Mouse (Mus musculus) small intestine, adult 2 months (tissue): Measurements from ENCODE around the gene Mpzl3. TPM values are rescaled to one million over a fixed set of nuclear protein-coding genes. Genes with fewer than 3 reads are reported as not detected.

Experiments used
- H3K27ac ChIP-seq: fragments of 200-500 bp; 2 replicates; pipeline ENCODE4 v1.5.1; 2012; ENCODE audit warnings: low read depth, low read length, control low read depth, inconsistent platforms; ENCODE audit not compliant: insufficient read depth
- H3K27me3 ChIP-seq: fragments of 200-500 bp; 2 replicates; pipeline ENCODE4 v1.6.1; 2012; ENCODE audit warnings: mild to moderate bottlenecking, moderate library complexity, low read length, inconsistent platforms; ENCODE audit not compliant: control insufficient read depth, insufficient read depth
- H3K36me3 ChIP-seq: fragments of 200-500 bp; 2 replicates; pipeline ENCODE4 v1.6.1; 2012; ENCODE audit warnings: mild to moderate bottlenecking, low read length, control low read depth, inconsistent platforms; ENCODE audit not compliant: control insufficient read depth, insufficient read depth
- H3K4me1 ChIP-seq: fragments of 200-500 bp; 2 replicates; pipeline ENCODE4 v1.6.1; 2012; ENCODE audit warnings: low read length, inconsistent platforms, mixed read lengths; ENCODE audit not compliant: control insufficient read depth, insufficient read depth, insufficient read length
- H3K4me3 ChIP-seq: fragments of 200-500 bp; 2 replicates; pipeline ENCODE4 v1.5.1; 2012; ENCODE audit warnings: low read depth, mild to moderate bottlenecking, control low read depth, inconsistent platforms, low read length, moderate library complexity
- CTCF ChIP-seq: fragments of 200-500 bp; IDR thresholded peaks from 2 replicates; pipeline ENCODE4 v1.5.1; 2012; ENCODE audit warnings: low read depth, mild to moderate bottlenecking, control low read depth, inconsistent platforms, low read length, moderate library complexity, mixed read lengths; ENCODE audit not compliant: insufficient replicate concordance, insufficient read length; ENCODE audit errors: extremely low read depth
- POLR2A ChIP-seq: fragments of 200-500 bp; IDR thresholded peaks from 2 replicates; pipeline ENCODE4 v1.6.1; 2012; ENCODE audit warnings: low read depth, mild to moderate bottlenecking, control low read depth, inconsistent platforms, low read length, moderate library complexity
- WGBS: fragments of 180-500 bp; shearing (Covaris S2); methylation state at CpG from one replicate; pipeline ENCODE4 v1.1.7; 2018; 5-methylcytosine and 5-hydroxymethylcytosine counted together
- polyA plus RNA-seq: library from polyadenylated mRNA; depleted of rRNA; stranded (reverse); fragments of >200 nt; gene quantifications from 2 replicates; pipeline ENCODE4 v1.2.3, GENCODE M21; 2012

Mpzl3 gene
- polyA plus RNA-seq, 1 experiment: 12.2 TPM

- Histone ChIP-seq H3K27me3 (no peaks in the 10 kb centered on the region), H3K4me3 (no peak overlapping the region), H3K36me3 (0 out of 2 replicates have a peak, but pooled peaks cover 1% of the 10 kb centered on the region), H3K27ac (0 out of 2 replicates have a peak overlapping the region, but pooled peaks have one; percentile 8), H3K4me1 (no peaks in the 10 kb centered on the region)
- TF ChIP-seq CTCF: no peak
- no peak for TF ChIP-seq POLR2A
- WGBS: 71% methylated on average over 5 of the region's 5 CpGs
These were observed 29.6 kb downstream of the Mpzl3 start for GRCm38 (mm10) chr9:45084556-45084955.

DNA sequence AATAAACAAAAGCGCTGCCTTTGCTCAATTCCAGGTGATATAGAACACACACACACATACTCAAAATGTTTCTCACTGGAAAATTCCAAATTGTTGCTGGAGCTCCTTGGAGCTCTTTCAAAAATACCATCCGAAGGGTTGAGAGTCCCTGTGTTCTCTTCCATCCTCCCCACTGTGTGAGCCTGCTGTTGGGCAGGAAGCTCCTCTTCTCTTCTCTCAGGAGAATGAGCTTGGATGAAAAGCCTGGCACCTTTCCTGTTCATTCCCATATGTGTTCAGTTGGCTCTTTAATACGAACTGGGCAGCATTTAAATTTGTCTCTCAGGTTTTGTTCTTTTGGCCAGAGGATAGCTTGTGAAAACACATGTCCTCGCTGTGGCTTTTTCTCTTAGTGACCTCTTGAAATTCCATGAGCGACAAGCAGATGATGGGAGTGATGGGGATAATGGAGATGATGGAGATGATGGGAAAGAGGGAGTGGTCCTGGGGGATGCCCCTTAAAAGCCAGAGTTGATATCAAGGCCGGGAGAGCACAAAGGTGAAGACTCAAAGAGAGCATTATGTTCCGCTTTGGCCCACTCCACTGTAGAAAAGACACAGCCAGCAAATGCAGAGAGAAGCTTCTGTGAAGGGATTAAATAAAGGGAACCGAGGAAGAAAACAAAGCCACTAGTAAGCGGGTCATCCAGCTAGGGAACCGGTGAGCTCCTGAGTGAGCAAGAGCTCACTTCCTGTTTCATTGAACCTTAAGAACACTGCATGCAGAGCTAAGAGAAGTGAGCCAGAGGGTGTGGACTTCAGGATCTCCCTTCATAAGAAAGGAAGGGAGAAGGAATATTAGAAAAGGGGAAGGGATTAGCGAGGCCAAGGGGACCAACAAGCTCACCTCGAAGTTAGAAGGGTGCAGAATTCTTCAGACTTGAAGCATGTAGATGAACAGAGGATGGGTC lies 31.0 kb downstream of the Mpzl3 start:
- Histone ChIP-seq H3K27me3 (no peaks in the 10 kb centered on the region), H3K27ac (0 out of 2 replicates have a peak overlapping the region, but pooled peaks have one; percentile 9), H3K4me1 (no peaks in the 10 kb centered on the region), H3K36me3 (0 out of 2 replicates have a peak, but pooled peaks cover 1% of the 10 kb centered on the region), H3K4me3 (no peak overlapping the region)
- no peak for TF ChIP-seq POLR2A
- 84% methylated on average over 12 of the region's 12 CpGs for WGBS

- no peak for TF ChIP-seq POLR2A
- TF ChIP-seq CTCF: no peak
These were observed 33.1 kb downstream of the Mpzl3 start for GRCm38 (mm10) chr9:45088040-45088439.

GRCm38 (mm10) chr9:45090811-45091210 lies 35.8 kb downstream of the Mpzl3 start:
- H3K27me3 ChIP-seq: no peaks in the 10 kb centered on the region
- TF ChIP-seq CTCF (peak; percentile 22; the same call in 1 of the 2 replicates), POLR2A (no peak)
- 78% methylated on average over 3 of the region's 3 CpGs for WGBS
- H3K36me3 ChIP-seq: 0 out of 2 replicates have a peak, but pooled peaks cover 1% of the 10 kb centered on the region
- H3K4me3 ChIP-seq: no peak overlapping the region
- H3K4me1 ChIP-seq: peaks cover 3% of the 10 kb centered on the region; the same call in 1 of the 2 replicates
- no peak overlapping the region for H3K27ac ChIP-seq

More at GRCm38 (mm10) chr9:45088040-45088439, 33.1 kb downstream of the Mpzl3 start:
- no peak overlapping the region for H3K4me3 ChIP-seq
- H3K36me3 ChIP-seq: 0 out of 2 replicates have a peak, but pooled peaks cover 1% of the 10 kb centered on the region
- no peaks in the 10 kb centered on the region for H3K27me3 ChIP-seq
- H3K27ac ChIP-seq: no peak overlapping the region
- H3K4me1 ChIP-seq: no peaks in the 10 kb centered on the region

- TF ChIP-seq CTCF: no peak
- no peak for TF ChIP-seq POLR2A
These were observed 37.7 kb downstream of the Mpzl3 start for GRCm38 (mm10) chr9:45092641-45093040.

GRCm38 (mm10) chr9:45095149-45095937 lies 40.4 kb downstream of the Mpzl3 start:
- no peaks in the 10 kb centered on the region for H3K27me3 ChIP-seq
- H3K4me1 ChIP-seq: peaks cover 12% of the 10 kb centered on the region; the same call in 1 of the 2 replicates
- TF ChIP-seq POLR2A: no peak
- TF ChIP-seq CTCF: no peak
- H3K4me3 ChIP-seq: no peak overlapping the region
- H3K27ac ChIP-seq: no peak overlapping the region
- no peaks in the 10 kb centered on the region for H3K36me3 ChIP-seq
- 34% methylated on average over 6 of the region's 6 CpGs for WGBS

More at GRCm38 (mm10) chr9:45092641-45093040, 37.7 kb downstream of the Mpzl3 start:
- no peaks in the 10 kb centered on the region for H3K27me3 ChIP-seq
- no peak overlapping the region for H3K27ac ChIP-seq
- WGBS: 73% methylated on average over 4 of the region's 4 CpGs
- 0 out of 2 replicates have a peak, but pooled peaks cover 1% of the 10 kb centered on the region for H3K36me3 ChIP-seq
- peaks cover 3% of the 10 kb centered on the region; the same call in 1 of the 2 replicates for H3K4me1 ChIP-seq
- H3K4me3 ChIP-seq: no peak overlapping the region

DNA sequence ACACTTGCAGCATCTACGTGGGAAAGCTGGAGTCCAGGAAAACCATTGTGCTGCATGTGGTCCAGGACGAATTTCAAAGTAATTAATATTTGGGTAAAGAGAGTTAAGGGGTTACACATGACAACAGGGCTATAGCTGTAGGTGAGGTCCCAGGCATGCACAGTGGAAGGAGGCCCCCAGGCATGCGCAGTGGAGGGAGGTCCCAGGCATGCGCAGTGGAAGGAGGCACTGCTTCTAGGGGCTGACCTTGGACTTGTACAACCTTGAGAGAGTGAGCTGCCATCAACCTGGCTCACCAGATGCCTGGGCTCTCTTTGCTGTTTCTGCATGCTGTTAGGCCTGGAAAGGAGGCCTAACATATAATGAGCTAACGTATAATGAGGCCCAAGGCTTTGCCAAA lies 42.9 kb downstream of the Mpzl3 start:
- Histone ChIP-seq H3K27ac (no peak overlapping the region), H3K4me3 (no peak overlapping the region), H3K27me3 (no peaks in the 10 kb centered on the region), H3K36me3 (no peaks in the 10 kb centered on the region), H3K4me1 (peaks cover 22% of the 10 kb centered on the region; the same call in 1 of the 2 replicates)
- 90% methylated on average over 5 of the region's 5 CpGs for WGBS
- TF ChIP-seq CTCF: no peak
- TF ChIP-seq POLR2A: no peak
